Mouse (Mus musculus) urinary bladder, adult 2 months (tissue): Measurements from ENCODE around the gene Shh. TPM values are rescaled to one million over a fixed set of nuclear protein-coding genes. Genes with fewer than 3 reads are reported as not detected.

Experiments
- DNase-seq: peaks from one replicate; pipeline ENCODE4 v3.0.0; 2022; ENCODE audit warnings: low spot score
- polyA plus RNA-seq: library from polyadenylated mRNA; depleted of rRNA; stranded (reverse); fragments of >200 nt; gene quantifications from 2 replicates; pipeline ENCODE4 v1.2.3, GENCODE M21; 2012

The Shh gene
- polyA plus RNA-seq, 1 experiment, result 70.7 TPM

GRCm38 (mm10) chr5:28459456-28460225, 7.4 kb downstream of the Shh start:
- DNase-seq, result peak; percentile 25

GRCm38 (mm10) chr5:28458821-28459240, 8.2 kb downstream of the Shh start:
- peak; percentile 42 for DNase-seq

DNA sequence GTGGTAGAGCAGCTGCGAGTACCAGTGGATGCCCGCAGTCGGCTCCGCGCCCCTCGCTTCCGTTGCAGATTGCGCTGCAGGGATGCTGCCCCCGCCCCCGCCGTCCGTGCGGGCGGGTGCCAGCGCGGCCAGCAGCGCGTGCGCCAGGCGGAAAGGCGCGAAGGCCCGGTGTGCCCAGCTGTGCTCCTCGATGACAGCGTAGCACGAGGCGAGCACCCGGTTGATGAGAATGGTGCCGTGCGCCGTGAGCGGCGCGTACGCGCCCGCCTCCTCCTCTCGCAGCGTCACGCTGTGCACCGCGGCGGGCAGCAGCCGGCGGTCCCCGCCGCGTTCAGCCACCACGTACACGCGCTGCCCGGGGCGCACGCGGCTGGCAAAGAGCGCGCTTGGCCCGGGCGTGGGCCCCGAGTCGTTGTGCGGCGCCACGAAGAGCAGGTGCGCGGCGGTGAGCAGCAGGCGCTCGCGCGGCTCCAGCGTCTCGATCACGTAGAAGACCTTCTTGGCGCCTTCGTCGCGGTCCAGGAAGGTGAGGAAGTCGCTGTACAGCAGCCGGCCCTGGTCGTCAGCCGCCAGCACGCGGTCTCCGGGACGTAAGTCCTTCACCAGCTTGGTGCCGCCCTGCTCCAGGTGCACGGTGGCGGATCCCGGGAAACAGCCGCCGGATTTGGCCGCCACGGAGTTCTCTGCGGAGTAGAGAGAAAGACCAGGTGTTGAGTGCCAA, 9.0 kb downstream of the Shh start:
- peak; percentile 28 for DNase-seq

DNA sequence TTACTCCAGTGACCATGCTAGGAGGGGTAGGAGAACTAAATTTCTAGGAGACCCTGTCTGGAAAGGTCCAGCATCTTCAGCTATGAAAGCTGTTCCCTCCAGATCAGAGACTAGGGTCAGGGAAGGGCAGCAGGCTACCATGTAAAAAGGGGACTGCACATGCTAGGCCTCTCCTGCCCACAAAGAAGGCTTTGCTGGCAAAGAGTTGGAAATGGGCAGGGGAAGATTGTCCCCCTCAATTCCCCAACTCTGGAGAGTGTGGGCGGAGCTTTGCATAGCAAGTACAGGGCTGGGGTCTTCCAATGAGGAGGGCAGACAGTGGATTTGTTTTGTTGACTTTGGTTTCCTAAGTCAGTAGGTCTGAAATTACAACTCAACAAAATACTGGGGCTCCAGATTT, 10.7 kb downstream of the Shh start:
- peak; percentile 10 for DNase-seq

GRCm38 (mm10) chr5:28455721-28456120, 11.3 kb downstream of the Shh start:
- DNase-seq, result peak; percentile 12

- no peak for DNase-seq
These were observed 12.5 kb downstream of the Shh start for GRCm38 (mm10) chr5:28454546-28454945.

GRCm38 (mm10) chr5:28453523-28453922, 13.5 kb downstream of the Shh start:
- no peak for DNase-seq

DNA sequence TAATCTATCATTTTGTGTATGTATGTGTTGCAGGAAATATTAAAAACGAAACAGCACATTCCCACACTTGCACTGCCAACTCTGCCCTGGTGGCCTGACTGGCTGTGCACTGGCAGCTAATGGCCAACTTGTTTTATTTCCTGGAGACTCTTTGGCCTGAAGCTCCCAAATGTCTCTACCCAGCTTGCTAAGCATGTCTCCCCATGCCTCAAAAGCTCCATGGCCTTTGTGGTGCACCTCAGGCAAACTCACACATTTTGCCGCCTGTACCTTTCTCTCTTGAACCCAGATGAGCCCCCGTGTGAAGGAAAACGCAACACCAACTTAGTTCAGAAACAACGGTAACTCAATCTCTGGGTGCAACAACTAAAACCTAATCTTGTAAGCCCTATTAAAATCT, 14.0 kb downstream of the Shh start:
- no peak for DNase-seq

DNA sequence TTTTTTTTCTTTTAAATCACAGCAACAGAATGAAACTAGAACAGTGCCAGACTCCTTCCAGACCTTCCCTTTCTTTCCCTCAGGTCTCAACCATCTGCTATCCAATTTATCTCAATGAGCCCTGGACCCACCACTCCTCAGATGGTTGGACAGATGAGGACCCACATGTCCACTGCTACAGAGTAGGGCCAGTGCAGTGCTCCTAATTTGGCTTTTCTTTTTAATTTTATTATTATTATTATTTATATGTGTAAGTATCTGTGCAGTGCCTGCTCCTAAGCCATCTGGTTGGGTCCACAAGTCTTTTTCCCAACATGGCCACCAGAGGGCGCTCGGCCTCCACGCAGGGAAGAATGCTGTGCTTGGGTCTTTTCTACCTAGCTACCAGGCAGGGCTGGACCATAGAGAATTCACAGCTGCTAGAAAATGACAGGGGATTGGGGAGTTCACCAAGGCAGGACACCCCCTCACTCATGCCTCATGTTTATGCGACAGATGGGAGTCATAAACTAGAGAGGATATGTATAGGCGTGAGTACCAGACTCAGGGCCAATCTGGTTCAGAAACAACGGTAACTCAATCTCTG, 15.9 kb downstream of the Shh start:
- peak; percentile 80 for DNase-seq

- no peak for DNase-seq
These were observed 16.7 kb downstream of the Shh start for GRCm38 (mm10) chr5:28450126-28450890.

GRCm38 (mm10) chr5:28425926-28426325, 41.1 kb downstream of the Shh start:
- DNase-seq, result no peak

DNA sequence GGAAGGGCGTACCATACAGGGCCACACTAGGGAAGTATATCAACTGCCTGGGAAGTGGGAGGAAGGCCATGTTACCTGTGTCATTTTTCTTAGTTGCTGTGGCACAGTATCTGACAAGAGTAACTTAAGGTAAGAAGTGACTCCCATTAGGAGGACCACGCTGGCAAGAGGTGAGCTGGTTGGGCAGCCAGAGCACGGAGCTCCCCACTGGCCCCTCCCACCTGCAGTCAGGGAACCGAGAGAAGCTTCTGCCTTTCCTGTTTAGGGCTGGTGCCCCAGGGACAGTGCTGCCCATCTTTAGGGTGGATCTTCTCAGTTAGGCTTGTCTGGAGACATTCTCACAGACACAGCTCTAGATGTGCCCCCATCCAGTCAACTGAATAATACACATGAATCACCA, 43.3 kb downstream of the Shh start:
- DNase-seq, result no peak

- DNase-seq, result no peak
These were observed 47.3 kb downstream of the Shh start for GRCm38 (mm10) chr5:28419640-28420265.

- no peak for DNase-seq
These were observed 48.3 kb downstream of the Shh start for GRCm38 (mm10) chr5:28418734-28419133.

DNA sequence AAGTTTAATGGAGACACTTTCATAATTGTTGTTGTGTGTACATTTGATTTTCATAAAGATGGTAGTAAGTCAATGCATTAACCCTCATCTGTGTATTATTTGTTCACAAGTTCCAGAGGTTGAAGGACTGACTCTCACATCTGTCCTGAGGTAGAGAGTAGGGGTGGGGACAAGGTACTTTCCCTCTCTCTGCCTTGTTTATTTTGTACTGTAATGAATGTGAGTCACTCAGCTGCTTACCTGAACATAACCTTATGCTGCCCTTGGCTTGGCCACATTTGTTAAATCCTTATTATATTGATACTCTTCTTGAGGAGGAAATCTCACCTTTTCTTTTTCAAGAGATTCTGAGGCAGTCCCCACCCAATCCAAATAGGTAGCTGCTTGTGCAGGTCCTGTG, 51.0 kb downstream of the Shh start:
- no peak for DNase-seq

DNA sequence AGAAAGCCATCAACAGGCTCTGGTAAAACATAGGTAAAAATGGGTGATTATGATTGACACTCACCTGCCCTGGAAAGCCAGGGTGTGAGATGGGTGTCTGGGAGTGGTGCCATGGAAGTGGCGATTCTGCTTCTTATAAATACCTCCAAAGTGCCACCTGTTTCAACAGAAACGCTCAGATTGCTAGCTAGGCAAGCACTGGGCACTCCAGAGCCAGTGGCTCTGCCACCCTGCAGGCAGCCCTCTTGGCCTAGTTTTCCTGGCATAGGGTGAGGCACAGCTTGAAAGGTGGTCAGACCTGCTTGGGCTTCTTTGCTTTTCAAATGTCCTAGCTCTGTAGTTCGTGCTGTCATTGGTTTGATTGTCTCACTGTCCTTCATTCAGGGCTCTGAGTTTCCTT, 53.0 kb downstream of the Shh start:
- DNase-seq, result no peak

GRCm38 (mm10) chr5:28413533-28413932, 53.5 kb downstream of the Shh start:
- no peak for DNase-seq

DNA sequence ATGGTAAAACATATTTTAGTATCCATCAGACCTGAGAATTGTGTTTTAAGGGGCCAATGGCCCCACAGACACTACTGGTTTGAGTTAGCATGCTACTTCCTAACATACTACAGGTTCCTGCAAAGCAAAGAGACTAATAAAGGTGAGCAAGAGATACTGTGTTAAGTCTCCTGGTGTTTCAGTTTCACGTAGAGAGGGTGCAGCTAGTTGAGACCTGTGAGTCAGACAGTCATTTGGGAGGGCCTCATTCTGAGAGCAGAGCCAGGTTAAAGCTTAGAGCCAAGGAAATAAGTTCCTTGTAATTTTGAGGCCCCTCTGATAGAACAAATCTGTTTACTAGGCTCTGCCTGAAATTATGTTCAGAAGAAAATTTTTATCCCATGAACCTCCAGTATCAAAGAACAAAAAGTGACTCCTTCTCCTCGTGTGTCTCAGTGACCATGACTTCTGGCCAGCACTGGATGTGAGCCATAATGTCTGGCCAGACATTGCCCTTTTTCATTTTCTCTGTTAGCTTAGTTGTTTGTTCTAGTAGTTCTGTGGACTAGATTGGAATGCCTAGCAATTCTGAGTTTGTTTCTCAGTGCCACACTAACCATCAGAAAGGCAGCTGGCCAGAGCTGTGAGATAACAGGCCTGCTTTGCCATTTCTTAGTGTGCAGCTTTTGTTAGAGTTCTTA, 54.9 kb downstream of the Shh start:
- DNase-seq, result no peak
